Mouse (Mus musculus): ENCODE measurements around the gene Chn1. TPM values are rescaled to one million over a fixed set of nuclear protein-coding genes. Genes with fewer than 3 reads are reported as not detected.
"Not testable (repeated sequence)": the region's sequence is repeated elsewhere in the genome, so short reads cannot be mapped to it uniquely, and the experiment has no call there.

Gene Chn1
- 23.7 and 24.2 TPM in 2 replicates for polyA plus RNA-seq (2012; rRNA removed)

DNA sequence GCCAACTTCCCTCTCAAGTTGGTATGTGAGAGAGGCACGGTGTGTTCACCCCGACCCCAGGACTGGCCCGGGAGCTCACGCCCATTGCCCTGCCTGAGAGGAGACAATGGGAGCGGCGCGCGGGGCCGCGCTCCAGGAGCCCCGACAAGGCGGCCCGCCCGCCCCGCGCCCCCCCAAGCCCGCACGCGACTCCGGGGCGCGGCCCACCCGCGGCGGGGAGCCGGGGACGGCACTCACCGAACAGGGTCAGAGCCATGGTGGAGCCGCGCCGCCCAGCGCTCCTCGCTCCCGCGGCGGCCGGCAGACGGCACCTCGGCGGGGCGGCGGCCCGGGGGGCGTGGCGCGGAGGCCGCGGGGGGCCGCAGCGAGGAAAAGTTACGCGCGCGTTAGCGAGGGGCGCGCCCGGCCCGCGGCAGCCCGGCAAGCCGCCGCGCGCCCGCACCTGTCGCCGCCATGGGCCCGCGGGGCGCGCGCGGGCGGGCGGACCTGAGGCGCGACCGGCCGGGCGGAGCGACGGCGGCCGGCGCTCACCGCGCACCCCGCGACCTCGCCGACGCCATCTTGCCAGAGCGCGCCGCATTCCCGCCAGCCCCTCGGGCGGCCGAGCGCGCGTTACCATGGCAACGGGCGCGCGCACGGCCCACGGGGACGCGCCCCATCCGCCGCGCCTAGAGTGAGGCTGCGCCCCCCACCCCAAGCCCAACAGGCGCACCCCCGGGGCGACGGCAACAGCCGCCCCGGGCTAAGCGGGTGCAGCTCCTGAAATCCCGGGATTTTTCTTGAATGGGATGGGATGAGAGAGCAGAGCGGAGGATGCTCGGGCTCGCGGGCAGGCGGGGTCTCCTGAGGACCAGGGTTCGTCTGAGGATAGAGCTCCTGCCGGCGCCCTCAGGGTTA lies at the start of gene Chn1:
Chn1 (minus strand) TSS at position 561 of the 897 bp plus-strand sequence.
- Histone ChIP-seq H3K27me3 (replicated peaks; ENCODE audit: control insufficient read depth, insufficient read depth, low read length) (peaks cover 3% of the 10 kb centered on the region), H3K36me3 (ENCODE audit: control insufficient read depth, insufficient read depth, low read length) (no peaks in the 10 kb centered on the region), H3K4me3 (ENCODE audit: insufficient read depth, low read depth, low read length) (peak within 1 kb of the TSS; percentile 90), H3K27ac (ENCODE audit: insufficient read depth, low read depth, low read length) (no peak within 1 kb of the TSS), H3K4me1 (ENCODE audit: control insufficient read depth, insufficient read depth, low read length) (no peaks in the 10 kb centered on the region)
- peak; percentile 50 for DNase-seq
- WGBS, result under 1% methylated on average over 131 of the region's 131 CpGs
- no peak for TF ChIP-seq CTCF (conservative IDR thresholded peaks at IDR 0.05; ENCODE audit: insufficient read depth, insufficient read length, low read depth, low read length)
- TF ChIP-seq POLR2A (IDR thresholded peaks at IDR 0.05; ENCODE audit: low read depth, low read length), result no peak

DNA sequence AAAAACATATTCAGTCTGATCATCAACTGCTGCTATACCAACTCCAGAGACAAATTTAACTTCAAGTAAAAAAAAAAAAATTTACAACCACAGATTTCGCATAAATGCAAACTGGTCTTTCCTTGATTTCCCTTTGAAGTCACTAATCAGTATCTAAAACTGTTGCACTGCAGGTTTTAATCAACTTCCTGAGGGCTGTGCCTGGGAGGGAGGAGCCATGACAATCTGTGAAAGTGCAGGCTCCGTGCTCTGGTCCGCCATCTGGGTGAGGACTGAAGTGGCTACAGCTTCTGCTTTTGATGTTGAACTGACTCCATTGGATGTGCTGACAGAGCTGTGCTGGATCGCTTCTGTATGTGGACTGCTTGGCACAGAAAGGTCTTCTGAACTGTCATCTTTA lies 43.6 kb upstream of the Chn1 start:
- 83% methylated on average over 4 of the region's 4 CpGs for WGBS
- Histone ChIP-seq H3K4me1 (ENCODE audit: control insufficient read depth, insufficient read depth, low read length) (no peaks in the 10 kb centered on the region), H3K4me3 (ENCODE audit: insufficient read depth, low read depth, low read length) (no peak overlapping the region), H3K36me3 (ENCODE audit: control insufficient read depth, insufficient read depth, low read length) (peaks cover 2% of the 10 kb centered on the region; the same call in 1 of the 2 replicates), H3K27ac (ENCODE audit: insufficient read depth, low read depth, low read length) (no peak overlapping the region), H3K27me3 (replicated peaks; ENCODE audit: control insufficient read depth, insufficient read depth, low read length) (no peaks in the 10 kb centered on the region)
- no peak for TF ChIP-seq POLR2A (IDR thresholded peaks at IDR 0.05; ENCODE audit: low read depth, low read length)
- TF ChIP-seq CTCF (conservative IDR thresholded peaks at IDR 0.05; ENCODE audit: insufficient read depth, insufficient read length, low read depth, low read length), result no peak
- no peak for DNase-seq

DNA sequence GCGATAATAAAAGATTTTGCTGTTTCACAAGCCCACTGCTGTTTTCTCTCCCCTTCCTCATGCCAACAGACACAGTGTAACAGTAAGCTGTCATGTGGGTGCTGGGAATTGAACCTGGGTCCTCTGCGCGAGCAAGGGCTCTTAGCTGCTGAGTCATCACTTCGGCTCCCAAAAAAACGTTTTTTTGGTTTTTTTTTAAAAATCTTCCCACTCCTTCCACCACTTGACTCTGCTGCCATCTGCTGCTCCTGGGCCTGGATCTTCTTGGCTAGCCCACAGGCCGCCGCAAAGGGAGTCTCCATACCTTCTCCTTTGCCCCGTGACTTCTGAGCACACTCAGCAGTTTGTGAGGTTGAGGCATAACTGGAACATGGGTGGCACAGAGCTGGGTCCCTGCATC lies 32.5 kb upstream of the Chn1 start:
- Histone ChIP-seq H3K4me3 (ENCODE audit: insufficient read depth, low read depth, low read length) (no peak overlapping the region), H3K27ac (ENCODE audit: insufficient read depth, low read depth, low read length) (no peak overlapping the region), H3K36me3 (ENCODE audit: control insufficient read depth, insufficient read depth, low read length) (no peaks in the 10 kb centered on the region), H3K4me1 (ENCODE audit: control insufficient read depth, insufficient read depth, low read length) (no peaks in the 10 kb centered on the region), H3K27me3 (replicated peaks; ENCODE audit: control insufficient read depth, insufficient read depth, low read length) (no peaks in the 10 kb centered on the region)
- WGBS, result 84% methylated on average over 8 of the region's 8 CpGs
- no peak for DNase-seq
- TF ChIP-seq POLR2A (IDR thresholded peaks at IDR 0.05; ENCODE audit: low read depth, low read length), result no peak
- TF ChIP-seq CTCF (conservative IDR thresholded peaks at IDR 0.05; ENCODE audit: insufficient read depth, insufficient read length, low read depth, low read length), result no peak

DNA sequence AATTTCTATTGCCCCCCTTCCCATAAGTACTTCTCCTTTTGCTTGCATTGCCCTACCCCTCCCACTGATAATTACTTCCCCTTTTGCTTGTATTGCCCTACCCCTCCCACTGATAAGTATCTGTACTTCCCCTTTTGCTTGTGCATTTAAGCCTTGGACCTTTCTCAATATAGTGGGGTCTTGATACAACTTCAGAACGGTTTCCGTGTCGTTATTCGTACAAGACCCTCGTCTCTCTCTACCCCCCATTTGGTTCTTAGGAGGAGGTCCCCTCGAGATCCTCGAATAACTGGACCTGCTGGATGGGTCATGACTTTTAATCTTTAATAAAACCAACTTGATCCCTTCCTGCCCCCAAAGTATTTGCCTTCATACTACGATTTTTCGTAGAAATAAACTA lies 25.0 kb upstream of the Chn1 start:
- H3K27ac ChIP-seq (ENCODE audit: insufficient read depth, low read depth, low read length); DNase-seq; H3K4me3 ChIP-seq (ENCODE audit: insufficient read depth, low read depth, low read length); H3K4me1 ChIP-seq (ENCODE audit: control insufficient read depth, insufficient read depth, low read length); H3K27me3 ChIP-seq (replicated peaks; ENCODE audit: control insufficient read depth, insufficient read depth, low read length); H3K36me3 ChIP-seq (ENCODE audit: control insufficient read depth, insufficient read depth, low read length): not testable (repeated sequence)
- WGBS, result 88% methylated on average over 9 of the region's 9 CpGs

DNA sequence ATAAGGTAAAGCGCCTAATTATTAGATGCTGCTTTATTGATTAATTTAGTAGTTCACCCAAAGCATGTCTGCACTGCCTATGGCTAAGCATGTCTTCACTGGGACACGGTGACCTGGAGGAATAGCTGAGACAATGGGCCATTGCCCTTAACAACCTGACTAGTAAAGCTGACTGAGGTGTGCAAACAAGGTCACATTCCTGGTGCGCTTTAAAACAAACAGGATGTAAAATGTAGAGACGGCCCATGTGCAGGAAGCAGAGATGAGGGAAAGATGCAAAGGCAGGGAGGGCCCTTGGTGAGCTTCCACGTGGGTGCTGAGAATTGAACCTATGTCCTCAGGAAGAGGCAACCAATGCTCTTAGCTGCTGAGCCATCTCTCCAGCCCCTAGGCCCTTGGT lies 23.6 kb upstream of the Chn1 start:
- no peaks in the 10 kb centered on the region for H3K4me1 ChIP-seq (ENCODE audit: control insufficient read depth, insufficient read depth, low read length)
- 45% methylated on average over 5 of the region's 5 CpGs for WGBS
- H3K4me3 ChIP-seq (ENCODE audit: insufficient read depth, low read depth, low read length), result no peak overlapping the region
- H3K27ac ChIP-seq (ENCODE audit: insufficient read depth, low read depth, low read length), result no peak overlapping the region
- TF ChIP-seq POLR2A (IDR thresholded peaks at IDR 0.05; ENCODE audit: low read depth, low read length) (no peak), CTCF (conservative IDR thresholded peaks at IDR 0.05; ENCODE audit: insufficient read depth, insufficient read length, low read depth, low read length) (no peak)
- H3K36me3 ChIP-seq (ENCODE audit: control insufficient read depth, insufficient read depth, low read length), result no peaks in the 10 kb centered on the region
- DNase-seq, result no peak
- H3K27me3 ChIP-seq (replicated peaks; ENCODE audit: control insufficient read depth, insufficient read depth, low read length), result no peaks in the 10 kb centered on the region

DNA sequence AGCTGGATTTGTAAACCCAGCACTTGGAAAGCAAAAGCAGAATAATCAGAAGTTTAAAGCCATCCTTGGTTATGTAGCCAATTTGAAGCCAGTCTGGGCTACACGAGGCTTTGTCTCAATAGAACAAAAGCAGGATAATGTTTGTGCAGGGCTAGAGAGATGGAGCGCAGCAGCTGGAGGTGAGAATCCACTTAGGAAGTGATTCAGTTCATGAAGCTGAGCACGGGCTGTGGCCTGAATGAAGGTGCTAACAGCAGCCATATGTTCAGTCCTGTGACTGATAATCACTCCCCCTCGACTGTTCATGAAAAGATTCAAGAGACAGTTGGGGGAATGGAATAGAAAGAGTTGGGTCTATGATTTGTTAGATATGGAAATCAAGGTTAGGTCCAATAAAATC lies 23.0 kb upstream of the Chn1 start:
- no peaks in the 10 kb centered on the region for H3K36me3 ChIP-seq (ENCODE audit: control insufficient read depth, insufficient read depth, low read length)
- no peak for DNase-seq
- H3K4me1 ChIP-seq (ENCODE audit: control insufficient read depth, insufficient read depth, low read length), result no peaks in the 10 kb centered on the region
- 49% methylated on average over 4 of the region's 4 CpGs for WGBS
- no peak for TF ChIP-seq POLR2A (IDR thresholded peaks at IDR 0.05; ENCODE audit: low read depth, low read length)
- no peak for TF ChIP-seq CTCF (conservative IDR thresholded peaks at IDR 0.05; ENCODE audit: insufficient read depth, insufficient read length, low read depth, low read length)
- no peak overlapping the region for H3K27ac ChIP-seq (ENCODE audit: insufficient read depth, low read depth, low read length)
- H3K27me3 ChIP-seq (replicated peaks; ENCODE audit: control insufficient read depth, insufficient read depth, low read length), result no peaks in the 10 kb centered on the region
- H3K4me3 ChIP-seq (ENCODE audit: insufficient read depth, low read depth, low read length), result no peak overlapping the region

DNA sequence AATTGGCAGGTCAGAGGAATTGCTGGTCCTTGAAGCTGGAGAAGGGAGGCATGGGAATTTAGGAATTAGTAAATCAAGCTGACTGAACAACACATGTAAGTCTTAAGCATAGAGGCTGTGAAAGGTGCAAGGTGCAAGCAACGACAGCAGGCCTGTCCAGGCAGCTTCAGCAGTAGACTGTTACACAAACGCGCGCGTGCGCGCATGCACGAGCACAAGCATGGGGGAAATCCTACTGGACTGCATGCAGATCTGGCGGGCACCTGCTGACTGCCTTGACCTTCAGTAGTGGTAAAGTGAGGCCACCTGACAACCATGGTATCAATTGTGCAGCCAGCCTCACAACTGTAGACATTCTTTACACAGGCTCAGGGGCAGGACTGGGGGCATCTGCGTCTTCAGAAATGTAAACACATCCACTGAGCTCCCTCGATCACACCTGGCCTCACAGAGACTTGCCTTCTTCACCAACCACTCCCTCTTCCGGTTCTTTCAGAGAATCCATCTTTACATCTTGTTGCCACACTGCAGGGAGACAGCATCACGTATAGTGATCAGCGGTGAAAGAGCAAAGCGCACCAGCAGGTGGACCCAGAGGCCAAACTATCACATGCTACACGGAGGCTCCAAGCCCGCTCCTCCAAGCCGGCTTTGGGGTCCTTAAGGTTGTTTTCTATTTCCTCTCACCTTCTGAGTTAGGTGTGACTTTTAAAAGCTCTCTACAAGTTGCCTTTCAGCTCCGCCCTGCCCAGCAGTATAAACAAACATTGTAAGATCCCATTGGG lies 16.9 kb upstream of the Chn1 start:
- Histone ChIP-seq H3K4me3 (ENCODE audit: insufficient read depth, low read depth, low read length) (no peak overlapping the region), H3K36me3 (ENCODE audit: control insufficient read depth, insufficient read depth, low read length) (no peaks in the 10 kb centered on the region), H3K27ac (ENCODE audit: insufficient read depth, low read depth, low read length) (no peak overlapping the region), H3K4me1 (ENCODE audit: control insufficient read depth, insufficient read depth, low read length) (no peaks in the 10 kb centered on the region), H3K27me3 (replicated peaks; ENCODE audit: control insufficient read depth, insufficient read depth, low read length) (no peaks in the 10 kb centered on the region)
- TF ChIP-seq CTCF (conservative IDR thresholded peaks at IDR 0.05; ENCODE audit: insufficient read depth, insufficient read length, low read depth, low read length), result peak; percentile 37; the same call in 1 of the 2 replicates
- no peak for TF ChIP-seq POLR2A (IDR thresholded peaks at IDR 0.05; ENCODE audit: low read depth, low read length)
- DNase-seq, result no peak
- 51% methylated on average over 19 of the region's 19 CpGs for WGBS

Data from kidney, adult 2 months (tissue).